Mouse (Mus musculus) R1 (cell line): ENCODE results near the gene Gm28053.
"Not testable (repeated sequence)": the region's sequence is repeated elsewhere in the genome, so short reads cannot be mapped to it uniquely, and the experiment has no call there.

Experiments used
- DNase-seq: peaks from one replicate; pipeline ENCODE4 v3.0.0-alpha.2; 2018; ENCODE audit warnings: low read depth, low spot score

The Gm28053 gene

GRCm38 (mm10) chr6:48718455-48718854 lies at the start of gene Gm28053, which contains the start of gene Gimap7:
TSS of gene Gm28053 (plus strand) at chr6:48718607.
TSS of gene Gimap7 (plus strand) at chr6:48718621.
- peak; percentile 34 for DNase-seq

GRCm38 (mm10) chr6:48669446-48669969 lies 48.9 kb upstream of the Gm28053 start:
- DNase-seq: no peak

- DNase-seq: peak; percentile 55
These were observed 43.9 kb upstream of the Gm28053 start for GRCm38 (mm10) chr6:48674291-48675058.

GRCm38 (mm10) chr6:48675400-48675930 lies 42.9 kb upstream of the Gm28053 start:
- no peak for DNase-seq

- DNase-seq: peak; percentile 80
These were observed 42.2 kb upstream of the Gm28053 start, which contains the start of gene Gimap9 for GRCm38 (mm10) chr6:48675931-48676859. TSS of gene Gimap9 (plus strand) at chr6:48676129.

GRCm38 (mm10) chr6:48676860-48677415 lies 41.5 kb upstream of the Gm28053 start:
- DNase-seq: no peak

GRCm38 (mm10) chr6:48677492-48678345 lies 40.7 kb upstream of the Gm28053 start:
- DNase-seq: no peak

- no peak for DNase-seq
These were observed 40.0 kb upstream of the Gm28053 start for GRCm38 (mm10) chr6:48678391-48678790.

- DNase-seq: no peak
These were observed 38.7 kb upstream of the Gm28053 start for GRCm38 (mm10) chr6:48679701-48680100.

- DNase-seq: no peak
These were observed 38.0 kb upstream of the Gm28053 start for GRCm38 (mm10) chr6:48680421-48680820.

- no peak for DNase-seq
These were observed 36.8 kb upstream of the Gm28053 start for GRCm38 (mm10) chr6:48681472-48682090.

GRCm38 (mm10) chr6:48682271-48682670 lies 36.1 kb upstream of the Gm28053 start:
- DNase-seq: no peak

- not testable (repeated sequence) for DNase-seq
These were observed 35.1 kb upstream of the Gm28053 start for GRCm38 (mm10) chr6:48683263-48683821.

GRCm38 (mm10) chr6:48684319-48684718 lies 34.1 kb upstream of the Gm28053 start, which contains the start of gene Gimap4:
TSS of gene Gimap4 (plus strand) at chr6:48684549.
- DNase-seq: no peak

- DNase-seq: no peak
These were observed 33.6 kb upstream of the Gm28053 start for GRCm38 (mm10) chr6:48684806-48685205.

- no peak for DNase-seq
These were observed 33.2 kb upstream of the Gm28053 start for GRCm38 (mm10) chr6:48685251-48685650.

GRCm38 (mm10) chr6:48685694-48686665 lies 32.4 kb upstream of the Gm28053 start:
- no peak for DNase-seq

- no peak for DNase-seq
These were observed 31.3 kb upstream of the Gm28053 start for GRCm38 (mm10) chr6:48687077-48687476.
